Mouse (Mus musculus) brain, embryonic 14.5 days (tissue): Measurements from ENCODE around the gene AC124108.1. TPM values are rescaled to one million over a fixed set of nuclear protein-coding genes. Genes with fewer than 3 reads are reported as not detected.
A peak's percentile ranks its signal among the peaks of the same experiment; 100 is the strongest.

Source experiments
- DNase-seq: peaks from one replicate; pipeline ENCODE4 v3.0.0-alpha.2; 2011; ENCODE audit warnings: low read depth
- CTCF ChIP-seq: fragments of 200-500 bp; IDR thresholded peaks from 2 replicates; pipeline ENCODE4 v1.5.1; 2012; ENCODE audit warnings: inconsistent platforms, mild to moderate bottlenecking, moderate library complexity, borderline replicate concordance; ENCODE audit not compliant: insufficient read depth, insufficient read length; ENCODE audit errors: extremely low read depth
- POLR2A ChIP-seq: fragments of 200-500 bp; IDR thresholded peaks from 2 replicates; pipeline ENCODE4 v1.6.1; 2012; ENCODE audit warnings: mild to moderate bottlenecking, inconsistent platforms, borderline replicate concordance; ENCODE audit not compliant: poor library complexity, insufficient read depth, insufficient read length, severe bottlenecking; ENCODE audit errors: extremely low read depth
- polyA plus RNA-seq: library from polyadenylated mRNA; depleted of rRNA; stranded (reverse); fragments of >200 nt; gene quantifications from 2 replicates; pipeline ENCODE4 v1.2.3, GENCODE M21; 2012; rRNA removed

The AC124108.1 gene
- polyA plus RNA-seq = 21.7 and 23.3 TPM in 2 replicates

- DNase-seq = peak; percentile 84
- TF ChIP-seq CTCF (no peak), POLR2A (no peak)
Observed at GRCm38 (mm10) chr1:132191093-132191785, at the start of gene AC124108.1, which contains the start of gene Lemd1. AC124108.1 (plus strand) TSS chr1:132191457. Lemd1 (plus strand) TSS chr1:132191431.

- TF ChIP-seq POLR2A (no peak), CTCF (no peak)
- DNase-seq = no peak
Observed at GRCm38 (mm10) chr1:132141753-132142152, 49.5 kb upstream of the AC124108.1 start.

GRCm38 (mm10) chr1:132143079-132143478 lies 48.2 kb upstream of the AC124108.1 start:
- no peak for TF ChIP-seq POLR2A
- no peak for TF ChIP-seq CTCF
- DNase-seq = no peak

DNA sequence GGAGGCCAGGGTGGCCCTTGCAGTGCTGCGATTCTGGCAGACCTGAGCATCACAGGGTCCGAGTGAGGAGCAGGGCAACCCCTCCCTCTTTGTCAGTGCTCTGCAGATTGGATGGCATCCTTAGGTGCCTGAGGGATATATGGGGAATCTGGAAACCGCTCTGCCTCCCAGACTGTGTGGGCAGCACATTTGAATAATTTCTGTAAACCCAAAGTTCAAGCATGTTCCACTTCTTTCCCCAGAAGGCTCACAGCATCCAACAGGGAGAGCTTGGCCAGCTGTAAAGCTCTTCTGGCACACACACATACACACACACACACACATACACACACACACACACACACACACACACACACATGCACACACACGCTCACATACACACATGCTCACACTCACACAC lies 47.5 kb upstream of the AC124108.1 start:
- no peak for DNase-seq
- TF ChIP-seq CTCF = no peak
- no peak for TF ChIP-seq POLR2A

- TF ChIP-seq CTCF (no peak), POLR2A (no peak)
- peak; percentile 92 for DNase-seq
Observed at GRCm38 (mm10) chr1:132144223-132144622, 47.0 kb upstream of the AC124108.1 start.

DNA sequence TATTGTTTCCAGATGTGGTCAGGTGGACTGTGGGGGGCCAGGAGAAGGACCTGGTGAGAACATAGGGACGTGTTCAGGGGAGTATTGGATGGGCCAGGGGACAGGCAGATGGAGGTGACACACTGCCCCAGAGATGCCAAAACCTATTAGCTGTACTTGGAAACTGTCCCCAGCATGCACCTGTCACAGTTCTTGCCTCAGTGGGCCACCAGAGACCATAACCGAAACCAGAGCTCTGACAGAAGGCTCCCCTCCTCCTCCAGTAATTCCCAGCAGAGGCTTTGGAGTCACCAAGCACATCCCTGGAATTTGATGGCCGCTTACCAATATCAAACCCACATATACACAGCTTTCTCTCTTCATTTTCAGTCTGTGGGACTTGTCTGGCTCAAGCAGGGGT lies 46.4 kb upstream of the AC124108.1 start:
- TF ChIP-seq POLR2A = no peak
- no peak for TF ChIP-seq CTCF

GRCm38 (mm10) chr1:132145973-132146685 lies 45.1 kb upstream of the AC124108.1 start:
- TF ChIP-seq CTCF = no peak
- TF ChIP-seq POLR2A = no peak
- no peak for DNase-seq

More for the DNA sequence above, 46.4 kb upstream of the AC124108.1 start:
- DNase-seq = no peak

DNA sequence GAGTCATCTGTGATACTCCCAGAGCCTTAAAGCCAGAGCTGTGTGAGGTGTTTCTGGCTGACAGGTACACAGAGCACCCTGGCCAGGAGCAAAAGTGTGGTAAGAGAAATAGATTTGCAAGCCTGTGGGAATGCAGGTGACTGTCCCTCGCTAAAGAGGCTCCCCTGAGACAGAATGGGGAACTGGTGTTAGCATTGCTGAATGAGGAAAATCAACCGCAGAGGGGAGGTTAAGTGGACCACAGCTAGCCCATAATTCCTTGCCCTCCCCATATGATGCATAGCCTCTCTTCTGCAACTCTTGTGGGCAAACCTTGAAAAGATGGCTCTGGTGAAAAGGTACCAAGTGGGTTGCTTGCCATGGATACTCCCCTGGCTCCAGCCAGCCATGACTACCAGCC lies 41.8 kb upstream of the AC124108.1 start:
- no peak for DNase-seq
- no peak for TF ChIP-seq CTCF
- TF ChIP-seq POLR2A = no peak

DNA sequence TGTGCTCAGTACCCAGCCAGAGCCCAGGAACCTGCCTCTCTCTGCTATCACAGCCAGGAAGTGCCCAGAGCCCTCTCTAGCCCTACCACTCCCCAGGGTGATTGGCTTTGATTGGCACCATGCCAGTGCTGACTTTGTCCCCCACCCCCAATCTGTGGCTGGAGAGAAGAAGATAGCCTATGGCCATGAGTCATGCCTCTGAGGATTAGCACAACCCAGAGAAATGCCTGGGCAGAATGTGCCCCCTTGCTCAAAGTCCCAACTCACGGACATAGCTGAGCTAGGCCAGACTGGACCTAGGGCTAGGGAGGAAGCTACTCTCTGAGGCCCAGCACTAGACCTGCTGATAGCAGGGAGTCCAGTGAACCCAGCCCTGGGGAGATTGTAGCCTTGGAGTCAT lies 41.1 kb upstream of the AC124108.1 start:
- TF ChIP-seq CTCF (no peak), POLR2A (no peak)
- DNase-seq = no peak

DNA sequence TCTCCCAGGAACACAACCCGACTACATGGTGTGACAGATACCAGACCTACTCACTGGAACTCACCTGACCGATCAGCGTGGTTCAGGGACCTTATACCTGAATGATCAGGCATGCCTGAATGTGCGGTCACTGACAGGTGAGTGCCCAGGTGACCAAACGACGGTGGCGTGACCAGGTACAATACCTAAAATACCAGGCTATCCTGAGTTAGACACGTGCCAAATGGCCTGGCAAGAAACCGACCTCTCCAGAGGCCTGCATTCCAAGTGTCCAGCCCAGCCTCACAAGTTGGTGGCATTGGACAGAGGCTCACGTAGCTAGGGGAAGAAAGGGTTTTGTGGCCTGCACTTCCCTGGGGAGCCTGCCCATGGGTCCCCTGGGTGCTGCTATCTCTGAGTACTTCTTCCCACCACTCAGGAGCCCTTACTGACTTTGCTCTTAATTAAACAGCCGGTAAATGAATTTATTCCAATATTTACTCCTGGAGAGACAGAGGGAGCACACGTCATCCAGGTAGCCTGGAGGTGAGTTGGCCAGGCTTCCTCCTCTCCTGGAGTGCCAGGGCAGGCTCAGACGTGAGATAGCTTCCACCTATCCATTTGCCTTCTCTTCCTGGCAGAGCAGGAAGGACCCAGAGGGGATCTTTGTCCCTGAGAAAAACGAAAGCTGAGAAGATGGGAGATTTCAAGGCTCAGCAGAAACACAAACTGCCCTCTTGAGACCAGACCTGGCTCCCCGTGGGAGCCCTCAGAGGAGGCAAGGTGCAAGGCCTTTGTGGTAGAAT lies 40.2 kb upstream of the AC124108.1 start:
- TF ChIP-seq CTCF (no peak), POLR2A (no peak)
- no peak for DNase-seq

DNA sequence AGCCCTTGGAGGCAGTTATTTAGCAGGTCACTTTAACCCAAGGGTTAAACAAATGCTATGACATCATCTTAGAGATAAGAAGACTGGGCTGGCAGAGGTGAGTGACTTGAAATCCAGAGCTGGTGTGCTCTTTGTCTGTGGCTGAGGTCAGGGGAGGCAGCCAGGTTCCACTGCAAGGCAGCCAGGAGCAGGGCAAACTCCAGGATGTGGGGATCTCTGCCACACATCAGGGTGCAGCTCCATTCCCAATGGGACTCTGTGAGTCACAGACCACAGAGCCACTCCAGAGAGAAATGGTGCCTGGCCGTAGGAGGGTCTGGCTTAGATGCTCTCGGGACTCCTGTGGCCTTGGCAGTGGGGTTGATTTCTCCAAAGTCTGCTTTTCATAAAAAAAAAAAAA lies 39.3 kb upstream of the AC124108.1 start:
- TF ChIP-seq POLR2A (no peak), CTCF (no peak)
- DNase-seq = no peak

- DNase-seq = no peak
- no peak for TF ChIP-seq CTCF
- TF ChIP-seq POLR2A = no peak
Observed at GRCm38 (mm10) chr1:132153086-132153690, 38.1 kb upstream of the AC124108.1 start.
